Mouse (Mus musculus) sigmoid colon, adult 10 weeks (tissue): ENCODE results near the gene Gm42517. TPM values are rescaled to one million over a fixed set of nuclear protein-coding genes. Genes with fewer than 3 reads are reported as not detected.

Experiments
- polyA plus RNA-seq: library from polyadenylated mRNA; stranded (reverse); fragments of 350-450 nt; fragmentation: Illumina TruSeq; extraction: RNeasy Lipid Tissue Mini Kit (QIAGEN cat#74804); gene quantifications from one replicate; pipeline ENCODE4 v1.2.3, GENCODE M21; 2014; ENCODE audit warnings: low read depth, low replicate concordance

The Gm42517 gene
- polyA plus RNA-seq: not detected

GRCm38 (mm10) chr5:108367871-108368332 is at the start of gene Gm42517:
Gene Gm42517 (minus strand): TSS chr5:108367922.

DNA sequence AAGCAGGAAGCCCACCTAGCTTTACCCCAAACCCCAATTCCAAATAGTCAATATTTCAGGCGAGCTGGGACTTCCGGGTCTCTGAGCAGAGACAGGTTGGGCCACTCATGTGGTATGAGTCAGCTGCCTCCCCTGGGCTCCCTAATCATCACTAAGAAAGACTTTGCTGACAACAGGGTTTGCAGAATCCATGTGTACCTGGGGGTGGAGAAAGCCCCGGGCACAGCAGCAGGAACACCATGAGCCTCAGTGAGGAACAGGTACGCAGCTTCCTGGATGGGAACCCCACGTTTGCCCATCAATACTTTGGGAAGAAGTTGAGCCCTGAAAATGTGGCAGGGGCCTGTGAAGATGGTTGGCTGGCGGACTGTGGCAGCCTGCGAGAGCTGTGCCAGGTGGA is 20.5 kb upstream of the Gm42517 start, which contains the start of gene Pde6b:
Gene Pde6b (plus strand): TSS at position 191 of the 400 bp plus-strand sequence.

Other genes with a start within 250 kb of the Gm42517 start
- 101 TPM for gene Tmed5, start 235.3 kb downstream of the Gm42517 start, polyA plus RNA-seq
- gene Ccdc18, start 235.0 kb downstream of the Gm42517 start, polyA plus RNA-seq: 7.9 TPM
- 133 TPM for gene Dr1, start 99.0 kb downstream of the Gm42517 start, polyA plus RNA-seq
- 27.7 TPM for gene Pigg, start 55.3 kb downstream of the Gm42517 start, polyA plus RNA-seq
- gene Pde6b, start 20.5 kb upstream of the Gm42517 start, polyA plus RNA-seq: not detected
- gene Atp5k, start 66.5 kb upstream of the Gm42517 start, polyA plus RNA-seq: 78.0 TPM
- 5.7 TPM for gene Mfsd7a, start 81.0 kb upstream of the Gm42517 start, polyA plus RNA-seq
- 50.9 TPM for gene Pcgf3, start 93.3 kb upstream of the Gm42517 start, polyA plus RNA-seq
- gene Cplx1, start 182.1 kb upstream of the Gm42517 start, polyA plus RNA-seq: 0.38 TPM